Mouse (Mus musculus) erythroblast, embryonic 14.5 days (primary cell): ENCODE measurements around the gene Fam118a.

ENCODE experiments used
- GATA1 ChIP-seq: IDR thresholded peaks from 2 replicates; pipeline ENCODE4 v1.6.1; 2012; ENCODE audit warnings: low read length, inconsistent platforms, mixed read lengths
- TAL1 ChIP-seq: IDR thresholded peaks from 3 replicates; pipeline ENCODE4 v1.6.1; 2012; ENCODE audit warnings: low read length, inconsistent platforms, mixed read lengths

DNA sequence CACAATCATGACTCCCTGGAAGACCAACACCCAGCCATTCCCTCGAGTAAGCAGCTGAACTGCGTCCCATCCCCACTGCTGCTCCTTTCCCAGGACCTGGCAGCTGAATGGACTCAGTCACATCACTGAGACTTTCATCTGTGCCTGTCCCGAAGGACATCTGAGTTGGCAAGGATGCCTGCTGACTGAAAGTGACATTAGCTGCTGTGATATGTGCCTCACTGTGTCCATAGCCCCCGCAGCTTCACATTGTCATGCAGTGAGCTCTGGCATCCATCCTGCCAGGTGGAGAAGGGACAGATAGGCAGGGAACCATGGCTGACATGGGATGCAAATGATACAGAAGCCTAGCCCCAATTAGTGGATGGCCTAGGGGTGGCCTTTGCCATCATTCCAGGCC, 26.4 kb downstream of the Fam118a start:
- TF ChIP-seq GATA1: no peak
- no peak for TF ChIP-seq TAL1
